Mouse (Mus musculus) kidney, postnatal 10 days (tissue): Measurements from ENCODE around the gene Cd300lg.

ENCODE experiments used
- DNase-seq: peaks from one replicate; pipeline ENCODE4 v3.0.0; 2021; ENCODE audit warnings: mixed read lengths

Cd300lg gene

DNA sequence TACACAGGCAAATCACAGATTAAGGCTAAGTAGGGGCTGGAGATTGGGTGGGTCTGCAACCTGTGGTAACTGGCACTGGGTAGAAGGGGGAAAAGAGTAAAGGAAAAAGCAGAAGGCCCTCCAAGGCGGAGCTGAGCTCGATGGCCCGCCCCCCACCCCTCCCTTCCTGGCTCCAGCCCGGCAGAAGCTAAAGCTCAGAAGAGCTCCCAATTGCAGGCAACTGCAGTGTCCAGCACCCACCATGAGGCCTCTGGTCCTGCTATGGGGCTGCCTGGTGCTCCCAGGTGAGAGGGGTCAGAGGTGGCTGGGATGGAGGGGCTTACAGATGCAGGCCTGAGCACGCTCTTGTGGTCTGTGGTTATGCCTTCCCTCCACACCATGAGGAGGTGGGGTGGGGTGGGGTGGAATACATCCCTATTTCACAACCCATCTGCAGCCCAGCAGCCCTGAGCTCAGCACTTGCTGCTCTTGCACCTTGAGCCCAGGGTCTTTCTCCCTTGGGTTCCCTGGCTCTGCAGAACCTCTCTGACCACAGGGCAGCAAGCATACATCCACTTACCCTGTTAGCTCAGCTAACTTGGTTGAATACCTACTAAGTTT is at the start of gene Cd300lg:
Cd300lg (plus strand) TSS at position 160 of the 600 bp plus-strand sequence.
- peak; percentile 43 for DNase-seq

DNA sequence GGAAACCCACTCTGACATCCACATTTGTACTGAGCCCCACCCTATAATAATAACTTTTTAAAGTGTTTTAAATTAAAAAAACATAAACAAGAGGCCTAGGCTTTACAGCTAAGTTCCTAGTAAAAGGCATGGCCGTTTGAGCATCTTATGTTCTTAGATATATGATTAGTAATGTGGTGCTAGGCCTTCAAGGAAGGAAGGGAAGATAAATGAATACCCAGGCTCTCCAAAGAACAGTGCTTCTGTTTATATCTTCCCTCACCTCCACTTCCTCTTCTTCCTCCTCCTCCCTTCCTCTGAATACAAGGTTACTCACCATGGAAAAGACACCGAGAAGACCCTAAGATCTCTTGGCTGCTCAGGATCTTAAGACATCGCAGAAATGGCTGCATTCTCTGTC is 49.5 kb upstream of the Cd300lg start:
- no peak for DNase-seq

DNA sequence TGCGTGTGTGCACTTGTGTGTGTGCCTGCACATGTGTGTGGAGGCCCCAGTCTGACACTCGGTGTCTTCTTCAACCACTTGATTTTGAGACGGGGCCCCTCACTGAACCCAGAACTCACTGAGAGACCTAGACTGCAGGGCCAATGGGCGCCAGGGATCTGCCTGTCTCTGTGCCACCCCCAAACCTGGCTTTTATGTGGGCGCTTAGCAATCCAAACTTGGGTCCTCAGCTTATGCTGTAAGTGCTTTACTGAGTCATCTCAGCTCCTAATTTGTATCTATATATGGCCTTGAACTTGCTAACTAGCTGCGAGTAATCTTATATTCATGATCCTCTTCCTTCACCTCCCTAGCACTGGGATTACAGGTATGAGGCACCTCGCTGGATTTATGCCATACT is 48.9 kb upstream of the Cd300lg start:
- DNase-seq: no peak

DNA sequence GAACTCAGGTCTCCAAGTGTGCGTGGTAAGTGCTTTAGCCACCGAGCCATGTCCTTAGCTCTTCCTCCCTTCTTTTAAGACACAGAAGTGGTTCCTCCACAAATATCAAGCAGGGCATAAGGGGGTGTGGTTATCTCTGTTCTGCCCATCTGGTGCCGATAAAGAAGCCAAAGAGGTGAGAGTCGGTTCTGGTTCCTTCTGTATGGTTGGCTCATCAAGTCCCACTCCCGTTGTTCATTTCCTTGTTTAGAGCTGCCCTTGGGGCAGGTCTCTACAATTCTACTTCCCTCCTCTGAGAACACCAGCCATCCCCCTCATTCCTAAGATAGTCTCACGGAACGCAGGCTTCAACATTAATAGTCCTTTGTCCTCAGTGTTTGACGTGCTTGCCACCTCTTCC is 47.2 kb upstream of the Cd300lg start:
- DNase-seq: no peak

DNA sequence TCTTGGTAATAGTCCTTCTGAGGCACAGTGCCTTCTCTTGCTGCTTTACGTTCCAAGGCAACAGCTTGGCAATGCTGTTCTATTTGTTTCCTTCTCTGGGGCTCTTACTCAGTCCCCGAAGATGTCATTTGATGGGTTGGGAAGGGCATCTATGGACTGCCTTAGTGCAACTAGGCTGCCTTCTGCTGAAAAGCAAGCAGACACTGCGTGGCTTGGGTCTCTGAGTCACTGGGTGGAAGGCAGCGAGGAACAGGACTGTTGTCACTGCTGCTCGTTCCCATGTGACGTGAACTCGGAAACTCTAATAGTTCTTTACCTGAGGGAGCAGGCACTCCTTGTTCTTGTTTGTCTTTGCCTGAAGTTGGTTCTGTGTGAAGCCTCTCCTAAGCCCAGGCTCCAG is 45.4 kb upstream of the Cd300lg start:
- no peak for DNase-seq

DNA sequence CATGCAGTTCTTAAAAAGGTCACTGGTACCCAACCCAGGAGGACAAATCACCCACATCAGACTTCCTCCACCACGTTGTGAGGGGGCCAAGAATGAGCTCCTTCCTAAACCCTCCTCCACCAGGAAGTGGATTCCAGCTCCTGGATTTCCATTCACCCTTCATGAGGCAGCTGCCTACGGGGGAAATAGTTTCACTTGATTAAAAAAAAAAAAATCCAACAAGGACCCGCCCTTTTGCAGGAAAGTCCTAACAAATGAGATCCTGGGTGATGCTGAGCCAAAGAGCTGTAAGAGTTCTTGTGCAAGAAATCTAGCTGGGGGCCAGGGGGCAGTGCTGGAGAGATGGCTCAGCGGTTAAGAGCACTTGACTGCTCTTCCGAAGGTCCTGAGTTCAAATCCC is 43.1 kb upstream of the Cd300lg start:
- DNase-seq: peak; percentile 37

DNA sequence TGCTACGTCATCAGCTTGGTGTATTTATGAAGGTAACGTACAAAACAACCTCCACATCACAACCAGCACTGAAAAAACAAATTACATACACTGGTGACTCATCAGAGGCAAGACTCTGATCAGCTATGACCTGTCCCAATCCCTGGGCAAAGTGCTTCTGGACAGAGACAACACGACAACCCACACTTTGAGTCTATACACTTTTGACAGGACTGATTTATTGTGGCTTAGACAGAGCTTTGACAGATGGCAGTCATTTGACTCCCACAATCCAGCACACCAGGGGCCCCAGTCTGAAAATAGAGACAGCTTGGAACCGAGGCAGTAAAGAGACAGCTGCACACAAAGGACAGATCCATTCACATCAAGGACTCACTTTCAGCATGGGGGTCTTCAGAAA is 41.8 kb upstream of the Cd300lg start:
- no peak for DNase-seq

DNA sequence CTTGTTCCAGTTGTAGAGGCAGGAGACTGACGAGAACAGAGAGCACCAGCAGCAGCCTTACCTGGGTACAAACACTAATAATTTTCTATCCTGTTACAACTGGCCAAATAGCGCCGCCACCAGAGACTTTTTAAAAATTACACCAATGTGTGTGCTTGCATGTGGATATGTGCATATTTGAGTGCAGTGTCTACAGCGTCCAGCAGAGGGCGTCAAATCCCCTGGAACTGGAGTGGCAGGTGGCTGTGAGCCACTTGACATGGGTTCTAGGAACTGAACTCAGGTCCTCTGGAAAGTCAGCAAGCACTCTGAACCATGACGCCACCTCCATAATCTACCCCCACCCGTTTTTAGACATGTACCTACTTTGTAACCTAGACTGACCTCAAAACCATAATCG is 37.1 kb upstream of the Cd300lg start:
- no peak for DNase-seq

DNA sequence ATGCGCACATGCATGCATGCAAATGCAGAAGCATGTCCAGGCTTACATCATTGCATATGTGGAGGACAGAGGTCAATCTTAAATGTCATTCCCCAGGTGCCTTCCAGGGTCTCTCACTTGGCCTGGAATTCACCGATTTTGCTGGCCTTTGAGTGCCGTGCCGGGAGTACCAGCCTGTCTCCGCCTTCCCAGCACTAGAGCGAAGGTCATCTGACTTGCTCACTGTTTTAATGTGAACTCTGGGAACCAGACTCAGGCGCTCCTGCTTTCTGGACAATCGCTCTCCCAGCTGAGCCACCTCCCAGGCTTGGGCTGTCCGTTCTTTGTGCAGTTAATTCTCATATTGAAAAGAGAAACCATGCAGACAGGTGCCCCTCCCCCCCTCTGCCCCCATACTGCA is 35.0 kb upstream of the Cd300lg start:
- DNase-seq: no peak

DNA sequence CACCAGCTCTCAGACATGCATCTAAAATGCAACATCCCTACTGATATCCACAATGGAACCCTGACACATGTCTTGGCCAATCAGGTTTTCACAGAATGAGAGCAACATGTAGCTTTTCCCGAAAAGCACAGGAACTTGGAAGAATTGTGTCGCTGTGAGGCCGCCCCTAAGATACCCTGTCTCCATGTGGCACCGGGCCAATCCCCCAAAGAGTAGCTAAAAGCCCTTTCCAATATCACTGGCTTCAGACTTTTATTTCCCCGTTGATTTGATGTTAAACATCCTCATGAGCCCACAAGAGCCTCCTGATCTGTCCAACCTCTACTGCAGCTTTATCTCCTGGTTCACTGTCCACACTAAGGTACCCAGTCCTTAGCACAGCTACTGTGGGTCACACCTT is 34.6 kb upstream of the Cd300lg start:
- DNase-seq: no peak

DNA sequence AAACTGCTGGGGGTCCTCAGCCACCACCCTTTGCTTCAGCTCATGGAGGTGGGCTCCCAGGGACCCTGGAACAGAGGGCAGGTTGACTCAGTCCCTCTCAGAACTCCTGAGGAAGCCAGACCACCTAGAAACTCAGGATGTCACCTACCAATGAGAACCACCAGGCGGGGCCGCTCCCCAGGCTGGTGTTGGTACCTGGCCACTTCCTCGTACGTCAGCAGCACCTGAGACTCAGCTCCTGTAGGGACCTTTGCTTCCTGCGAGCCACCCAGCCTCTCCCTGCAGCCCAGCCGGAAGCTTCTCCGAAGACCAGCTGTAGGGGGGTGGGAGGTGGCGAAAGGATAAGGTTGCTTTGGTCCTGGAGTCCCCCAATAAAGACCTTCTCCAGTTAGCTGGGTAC is 32.9 kb upstream of the Cd300lg start:
- no peak for DNase-seq

DNA sequence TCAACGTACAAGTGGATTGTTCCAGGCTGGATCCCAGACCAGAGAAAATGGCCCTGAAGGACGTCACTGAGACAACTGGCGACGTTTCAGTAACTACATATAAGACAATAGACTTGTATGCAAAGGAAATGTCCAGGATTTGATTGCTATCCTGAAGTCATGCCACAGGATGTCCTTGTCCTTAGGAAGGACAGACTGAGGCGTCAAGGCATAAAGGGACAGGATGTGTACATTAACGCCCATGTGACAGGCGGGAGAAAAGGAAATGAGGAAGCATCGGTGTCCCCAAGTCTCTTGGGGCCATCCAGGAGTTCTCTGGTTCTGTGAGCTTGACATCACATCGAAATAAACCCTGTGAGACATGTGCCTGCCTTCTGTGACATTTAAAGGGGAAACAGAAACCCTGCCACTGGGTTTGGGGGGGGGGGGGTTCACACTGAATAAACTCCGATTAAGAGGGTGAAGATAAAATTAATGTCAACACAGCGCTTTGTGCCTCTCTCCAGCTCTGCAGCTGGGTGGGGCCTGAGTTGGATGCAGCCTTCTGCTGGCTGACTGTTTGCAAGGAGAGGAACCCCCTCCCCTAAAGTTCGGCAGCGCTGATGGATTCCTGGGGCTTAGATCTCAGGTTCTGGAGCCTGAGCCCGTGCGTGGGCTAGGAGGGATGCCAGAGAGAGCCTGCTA is 32.2 kb upstream of the Cd300lg start:
- no peak for DNase-seq

DNA sequence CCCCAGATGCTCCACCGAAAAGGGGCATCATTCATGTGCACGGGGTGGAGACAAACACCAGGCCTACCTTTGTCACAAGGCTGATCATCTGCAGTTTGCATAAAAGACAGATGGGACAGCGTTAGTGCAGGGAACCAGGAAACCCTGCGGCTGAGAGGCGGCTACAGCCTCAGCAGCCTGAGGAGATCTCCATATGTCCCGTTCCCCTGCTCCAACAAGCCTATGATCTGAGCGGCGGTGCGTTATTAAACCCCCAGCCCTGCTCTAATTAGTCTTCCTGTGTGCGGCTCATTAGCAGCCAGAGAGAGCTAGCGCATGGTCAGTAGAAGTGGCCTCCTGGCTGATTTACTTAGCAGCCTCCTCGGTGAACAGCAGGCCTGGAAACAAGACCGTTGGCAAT is 31.2 kb upstream of the Cd300lg start:
- no peak for DNase-seq

DNA sequence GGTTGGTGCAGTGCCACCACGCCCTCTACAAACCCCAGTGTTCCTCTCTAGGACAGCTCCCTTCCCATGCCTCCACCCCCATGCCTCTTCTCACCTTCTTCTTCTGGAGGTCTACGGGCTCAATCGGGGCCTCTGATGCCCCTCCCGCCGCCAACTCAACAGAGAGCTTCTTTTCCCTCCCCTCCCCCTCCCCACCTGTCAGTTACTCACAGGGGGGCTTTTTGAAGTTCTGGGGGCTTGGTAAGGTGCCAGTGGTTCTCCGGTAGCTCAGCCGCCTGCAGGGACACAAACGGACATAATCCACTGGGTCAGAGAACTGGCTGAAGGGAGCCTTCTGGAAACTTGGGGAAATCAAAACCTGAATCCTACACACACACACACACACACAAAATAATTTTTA is 29.8 kb upstream of the Cd300lg start:
- no peak for DNase-seq

DNA sequence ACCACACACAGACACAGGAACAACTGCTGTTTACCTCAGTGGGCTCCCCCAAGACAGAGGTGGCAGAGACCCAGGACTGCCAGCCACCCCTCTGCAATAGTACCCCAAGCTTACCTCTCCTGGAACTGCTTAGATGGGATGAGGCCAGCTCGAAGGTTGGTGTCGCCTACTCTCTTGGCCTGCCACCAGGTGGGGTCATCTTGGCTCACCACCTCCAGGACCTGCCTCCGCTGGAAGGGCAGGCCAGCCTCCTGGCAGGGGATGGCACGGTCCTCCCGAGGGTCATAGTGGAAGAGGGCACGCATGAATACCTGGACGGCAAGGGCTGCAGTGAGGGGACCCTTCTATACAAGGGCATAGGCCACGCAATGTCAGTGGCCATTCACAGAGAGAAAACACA is 28.1 kb upstream of the Cd300lg start:
- no peak for DNase-seq

DNA sequence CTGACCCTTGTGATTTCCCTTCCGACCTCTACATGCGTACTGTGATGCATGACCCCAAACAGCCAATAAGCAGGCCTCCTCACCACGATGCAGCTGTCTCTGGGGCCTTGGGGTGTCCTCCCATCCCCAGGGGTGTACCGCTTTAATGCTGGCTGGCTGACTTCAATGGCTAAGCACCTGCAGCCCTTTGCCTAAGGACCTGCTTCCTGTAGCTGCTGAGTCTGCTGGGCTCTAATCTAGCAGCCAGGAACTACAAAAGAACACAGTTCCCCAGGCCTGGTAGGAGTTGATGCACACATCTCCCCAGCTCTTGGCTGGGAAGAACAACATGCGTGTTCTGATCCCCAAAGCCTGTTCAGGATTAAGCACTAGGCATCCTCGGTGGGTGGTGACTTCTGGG is 25.8 kb upstream of the Cd300lg start:
- no peak for DNase-seq

DNA sequence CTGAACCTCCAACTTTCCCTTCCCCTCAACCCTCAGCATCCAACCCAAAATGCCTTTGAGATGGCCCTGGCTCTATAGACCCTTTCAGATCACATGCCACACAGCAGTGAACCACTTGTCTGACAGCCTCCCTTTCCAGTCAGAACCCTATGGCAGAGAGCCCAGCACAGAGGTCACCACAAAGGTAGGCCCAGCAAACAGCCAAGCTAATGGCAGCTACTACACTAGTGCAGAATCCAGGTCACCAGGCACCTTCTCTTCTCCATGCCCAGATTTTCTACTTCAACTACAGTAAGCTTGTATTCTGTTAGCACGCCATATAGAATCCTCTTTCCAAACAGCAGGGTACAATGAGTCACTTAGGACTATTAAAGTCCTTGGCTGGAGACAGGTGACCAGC is 25.2 kb upstream of the Cd300lg start:
- DNase-seq: no peak

DNA sequence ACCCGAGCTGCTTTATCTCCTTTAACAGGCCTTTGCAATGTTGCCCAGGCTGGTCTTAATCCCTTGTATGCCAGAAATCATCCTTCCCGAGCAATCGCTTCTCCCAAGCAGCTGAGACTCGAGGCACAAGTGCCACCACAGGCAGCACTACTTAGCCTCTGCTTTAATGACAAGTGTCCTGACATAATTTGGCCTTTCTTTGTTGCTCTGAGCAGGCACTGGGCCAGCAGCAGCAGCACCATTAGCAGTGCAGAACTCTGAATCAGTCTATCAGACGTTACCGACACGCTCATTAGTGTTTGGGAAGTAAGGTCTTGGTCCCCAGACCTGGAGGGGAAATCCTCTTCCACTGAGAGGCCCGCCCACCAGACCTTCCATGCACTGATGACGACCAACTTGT is 21.6 kb upstream of the Cd300lg start:
- DNase-seq: no peak

DNA sequence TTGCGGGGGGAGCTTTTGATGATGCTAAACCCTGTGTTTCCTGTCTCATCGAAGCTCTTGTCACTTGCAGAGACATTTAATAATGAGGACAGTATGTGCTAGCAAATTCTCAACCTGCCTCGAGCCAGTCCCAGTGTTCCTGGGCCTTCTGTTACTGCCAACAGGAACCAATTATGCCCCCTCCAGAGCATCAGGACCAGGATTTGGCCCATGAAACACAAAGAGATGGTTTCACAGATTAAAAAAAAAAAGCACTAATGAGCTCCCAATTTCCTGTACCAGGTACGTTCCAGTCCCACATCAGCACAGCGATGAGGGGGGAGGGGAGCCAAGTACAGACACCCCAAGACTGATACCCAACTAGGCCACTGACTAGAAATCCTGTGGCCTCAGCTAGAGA is 20.1 kb upstream of the Cd300lg start:
- no peak for DNase-seq

DNA sequence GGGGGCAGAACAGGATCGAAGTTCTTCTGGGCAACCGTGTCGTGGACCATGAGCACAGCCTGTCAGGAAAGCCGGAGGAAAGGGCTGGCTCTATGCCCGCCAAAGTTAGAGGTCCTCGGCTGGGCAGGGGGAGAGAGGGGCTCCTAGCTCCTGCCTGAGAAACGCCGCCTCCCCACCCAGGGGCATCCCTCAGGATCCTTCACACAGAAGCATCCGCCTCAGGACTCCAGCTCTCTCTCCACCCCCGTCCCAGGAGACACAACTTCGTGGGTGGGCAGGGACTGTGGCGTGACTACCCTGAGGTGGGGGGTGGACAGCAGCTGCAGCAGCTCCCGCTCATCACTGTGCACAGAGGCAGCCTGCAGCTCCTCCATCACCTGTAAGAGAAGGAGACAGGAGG is 17.9 kb upstream of the Cd300lg start:
- DNase-seq: no peak

DNA sequence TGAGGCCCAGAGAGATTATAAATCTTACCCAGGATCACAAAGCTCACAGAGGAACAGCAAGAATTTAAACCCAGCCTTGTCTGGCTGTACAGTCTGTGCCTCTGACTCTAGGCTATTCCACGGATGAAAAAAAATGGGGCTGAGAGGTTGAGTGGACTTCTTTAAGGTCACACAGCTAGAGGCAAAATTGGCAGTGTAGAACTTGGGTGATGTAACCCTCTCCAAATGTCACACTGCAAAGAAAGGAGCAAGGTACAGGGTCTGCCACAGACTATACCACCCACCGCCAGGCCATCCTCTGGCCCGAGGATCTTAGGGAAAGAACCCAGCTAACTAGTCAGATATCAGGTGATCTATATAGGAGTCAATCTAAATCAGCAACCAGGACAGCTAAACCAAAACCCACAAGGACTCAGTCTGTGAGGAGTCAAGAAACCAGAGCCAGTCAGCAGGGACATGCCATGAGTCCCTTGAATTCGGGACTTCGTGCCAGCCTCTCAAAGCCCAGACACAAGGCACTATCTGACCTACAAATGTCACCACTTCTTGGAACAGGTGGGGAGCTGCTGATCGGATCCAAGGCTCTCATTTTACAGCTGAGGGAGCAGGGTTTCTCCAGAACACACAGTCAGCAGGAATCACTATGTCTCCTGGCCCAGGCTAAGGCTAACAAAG is 17.1 kb upstream of the Cd300lg start:
- no peak for DNase-seq

DNA sequence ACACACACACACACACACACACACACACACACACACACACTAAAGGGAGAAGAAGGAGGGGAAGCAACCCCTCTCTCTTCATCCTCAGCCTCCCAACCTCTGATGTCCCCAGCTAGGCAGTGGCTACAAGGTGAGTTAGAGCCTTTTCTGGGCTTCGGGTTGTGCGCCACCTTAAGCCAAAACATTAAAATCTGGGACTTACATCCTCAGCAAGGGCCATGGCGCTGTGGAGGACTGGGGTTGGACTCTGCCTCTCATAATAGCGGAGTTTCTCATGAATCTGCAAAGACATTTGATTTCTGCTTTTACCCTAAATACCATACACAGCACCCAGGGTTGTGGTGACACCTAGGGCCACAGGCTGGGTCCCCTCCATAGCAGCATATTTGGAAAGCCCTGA is 16.4 kb upstream of the Cd300lg start:
- no peak for DNase-seq

DNA sequence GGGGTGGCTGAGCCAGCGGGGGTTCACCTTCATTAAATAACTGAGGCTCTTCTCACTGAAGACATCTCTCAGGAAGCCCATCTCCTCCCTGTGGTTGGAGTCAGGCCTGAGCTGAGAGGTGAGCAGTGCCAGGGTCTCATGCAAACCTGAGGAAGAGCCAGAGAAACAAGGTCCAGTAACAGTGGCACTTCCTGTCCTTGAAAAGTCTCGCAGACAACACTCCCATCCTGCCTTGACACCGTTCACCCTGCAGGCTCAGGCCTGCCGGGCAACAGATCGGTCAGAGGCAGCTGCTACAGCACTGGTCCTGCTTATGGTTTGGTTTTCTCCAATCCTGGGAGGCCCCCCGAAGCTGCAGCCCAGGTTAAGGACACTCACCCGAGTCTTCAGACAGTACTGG is 16.0 kb upstream of the Cd300lg start:
- no peak for DNase-seq

DNA sequence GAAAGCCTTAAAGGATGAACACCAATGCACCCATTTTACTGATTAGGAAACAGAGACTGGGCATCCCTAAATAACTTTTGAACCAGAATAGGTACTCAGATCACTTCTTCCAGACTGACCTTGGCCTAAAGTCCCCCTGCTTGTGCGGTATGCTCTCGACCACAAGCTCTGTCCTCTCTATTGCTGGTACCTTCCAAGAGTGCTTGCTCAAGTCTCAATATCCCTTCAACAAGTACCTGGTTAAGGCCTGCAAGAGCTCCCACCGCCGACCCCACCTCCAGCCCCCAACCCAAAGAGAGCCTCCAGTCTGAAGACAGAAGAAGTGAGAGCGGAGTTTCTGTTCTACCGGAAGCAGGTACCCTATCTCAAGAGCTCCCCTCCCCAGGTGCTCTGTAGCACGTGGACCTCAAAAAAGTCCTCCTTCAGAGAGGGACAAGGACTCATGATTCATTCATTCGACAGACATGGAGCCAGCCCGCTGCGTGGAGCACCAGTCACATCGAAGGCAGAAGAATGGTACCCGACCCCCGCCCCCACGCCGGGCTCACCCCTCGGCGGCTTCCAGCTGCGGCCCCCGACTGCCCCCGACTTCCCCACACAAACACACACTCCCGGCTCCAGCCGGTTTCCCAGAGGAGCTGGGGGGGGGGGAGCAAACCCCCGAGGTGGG is 15.2 kb upstream of the Cd300lg start:
- peak; percentile 43 for DNase-seq
